Mouse (Mus musculus): ENCODE data around the gene Sult2a1.
"Not testable (repeated sequence)": the region's sequence is repeated elsewhere in the genome, so short reads cannot be mapped to it uniquely, and the experiment has no call there.

Sult2a1 gene

DNA sequence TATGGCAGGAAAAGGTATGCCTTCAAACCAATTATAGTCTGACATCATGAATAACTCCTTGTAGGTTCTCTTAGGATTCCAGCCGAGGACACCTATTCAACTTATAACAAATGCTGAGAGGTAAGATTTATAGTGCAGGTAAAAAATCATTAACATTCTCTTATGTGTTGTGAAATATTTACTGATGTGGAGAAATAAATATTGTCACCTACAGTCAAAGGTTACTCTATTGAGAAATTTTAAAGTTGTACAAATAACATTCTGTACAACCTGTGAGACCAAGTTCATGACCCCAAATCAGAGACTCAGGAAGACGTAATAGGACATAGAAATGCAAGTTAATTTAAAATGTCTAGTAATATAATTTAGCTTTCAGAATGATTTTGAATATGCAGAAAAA, at the start of gene Sult2a1:
TSS of gene Sult2a1 (minus strand) at position 101 of the 400 bp plus-strand sequence.
- not testable (repeated sequence) for DNase-seq (ENCODE audit: low read depth, low spot score)

DNA sequence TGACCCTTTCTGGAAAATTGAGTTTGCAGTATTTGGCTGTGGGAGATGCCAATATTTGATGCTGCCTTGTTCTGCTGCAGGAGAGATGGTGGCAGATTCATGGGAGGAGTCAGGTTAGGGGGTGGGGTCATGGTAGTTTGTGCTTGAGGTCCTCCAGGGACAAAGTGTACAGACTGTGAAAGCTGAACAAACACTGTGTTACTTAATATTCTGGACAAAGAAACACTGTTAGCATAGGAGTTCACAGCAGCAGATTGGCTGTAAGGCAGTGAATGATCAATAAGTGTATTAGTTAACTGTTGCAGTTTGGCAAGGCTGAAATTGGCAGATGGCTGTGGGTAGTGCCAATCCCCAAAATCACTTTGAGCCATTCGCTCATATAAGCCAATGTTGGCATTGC, 23.3 kb downstream of the Sult2a1 start:
- DNase-seq (ENCODE audit: low read depth, low spot score), result peak; percentile 0

Measured in brain, adult 2 months (tissue).